Mouse (Mus musculus) forebrain, embryonic 11.5 days (tissue): ENCODE measurements around the gene Gm21981. TPM values are rescaled to one million over a fixed set of nuclear protein-coding genes. Genes with fewer than 3 reads are reported as not detected.
A peak's percentile ranks its signal among the peaks of the same experiment; 100 is the strongest.

Experiments
- ATAC-seq: fragments of 200-750 bp; cut with Nextera tagmentation; replicated peaks from 2 replicates; pipeline ENCODE4 v1.8.0; 2017; ENCODE audit warnings: moderate TSS enrichment; ENCODE audit not compliant: low FRiP score
- DNase-seq: peaks from one replicate; pipeline ENCODE4 v3.0.0-alpha.2; 2017; ENCODE audit warnings: low spot score
- H3K27ac ChIP-seq: fragments of 300-500 bp; sonication (generic); 2 replicates; pipeline ENCODE4 v1.5.1; 2014; ENCODE audit warnings: low read depth, low read length
- H3K27me3 ChIP-seq: fragments of 300-500 bp; sonication (generic); 2 replicates; pipeline ENCODE4 v1.6.1; 2014; ENCODE audit warnings: mild to moderate bottlenecking, low read length, mixed read lengths; ENCODE audit not compliant: control insufficient read depth, insufficient read depth
- H3K36me3 ChIP-seq: fragments of 300-500 bp; sonication (generic); 2 replicates; pipeline ENCODE4 v1.6.1; 2014; ENCODE audit warnings: mild to moderate bottlenecking, low read length, moderate library complexity, mixed read lengths; ENCODE audit not compliant: control insufficient read depth, insufficient read depth
- H3K4me1 ChIP-seq: fragments of 300-500 bp; sonication (generic); replicated peaks from 2 replicates; pipeline ENCODE4 v1.6.1; 2014; ENCODE audit warnings: low read length, mixed read lengths; ENCODE audit not compliant: control insufficient read depth, insufficient read depth
- H3K4me2 ChIP-seq: fragments of 300-500 bp; sonication (generic); 2 replicates; pipeline ENCODE4 v1.6.1; 2014; ENCODE audit warnings: low read depth, mild to moderate bottlenecking, low read length, moderate library complexity, mixed read lengths; ENCODE audit not compliant: severe bottlenecking
- H3K4me3 ChIP-seq: fragments of 300-500 bp; sonication (generic); 2 replicates; pipeline ENCODE4 v1.5.1; 2014; ENCODE audit warnings: low read depth, low read length
- H3K9ac ChIP-seq: fragments of 300-500 bp; sonication (generic); 2 replicates; pipeline ENCODE4 v1.6.1; 2014; ENCODE audit warnings: low read length
- H3K9me3 ChIP-seq: fragments of 300-500 bp; sonication (generic); 2 replicates; pipeline ENCODE4 v1.6.1; 2016; ENCODE audit warnings: low read length, mixed read lengths; ENCODE audit not compliant: control insufficient read depth
- WGBS: fragments of 180-500 bp; shearing (Covaris S2); extraction: QIAGEN DNeasy Blood & Tissue Kit; methylation state at CpG from one replicate; pipeline ENCODE4 v1.1.7; 2014; 5-methylcytosine and 5-hydroxymethylcytosine counted together
- polyA plus RNA-seq: library from polyadenylated mRNA; unstranded; fragments of >200 nt; fragmentation: Nextera tagmentation; extraction: Ambion mirVana; gene quantifications from 2 replicates; pipeline ENCODE4 v1.2.1, GENCODE M21; 2014

The Gm21981 gene
- polyA plus RNA-seq, 1 experiment from 2014 or later, result 1.4 TPM

DNA sequence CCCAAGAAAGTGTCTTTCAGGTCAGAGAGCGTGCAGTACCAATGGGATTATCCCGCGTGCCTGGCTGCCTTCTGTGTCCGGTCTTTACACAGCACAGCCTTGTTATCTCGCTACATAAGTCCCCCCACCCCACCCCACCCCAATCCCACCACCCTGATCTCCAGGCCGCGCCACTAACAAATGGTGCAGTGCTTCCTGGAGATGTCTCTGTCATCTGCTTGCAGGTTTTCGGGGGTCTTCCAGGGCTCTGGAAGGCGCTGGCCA, 6.0 kb downstream of the Gm21981 start, which contains the start of gene Tomm6:
TSS of gene Tomm6 (minus strand) at position 43 of the 264 bp plus-strand sequence.
- Histone ChIP-seq H3K9me3 (no peaks in the 10 kb centered on the region), H3K27me3 (no peaks in the 10 kb centered on the region; the same call in 1 of the 2 replicates), H3K4me3 (peak within 1 kb of the TSS; percentile 66), H3K4me1 (peaks cover 8% of the 10 kb centered on the region; the same call in 1 of the 2 replicates), H3K4me2 (peak within 1 kb of the TSS; percentile 96), H3K27ac (peak within 1 kb of the TSS; percentile 57), H3K9ac (peak within 1 kb of the TSS; percentile 87), H3K36me3 (no peaks in the 10 kb centered on the region; the same call in 1 of the 2 replicates)
- 0% methylated on average over 9 of the region's 9 CpGs for WGBS
- DNase-seq (no peak), ATAC-seq (no peak)

- ATAC-seq, result peak; percentile 90
- H3K4me3 ChIP-seq, result peak overlapping the region; percentile 66
- no peaks in the 10 kb centered on the region for H3K9me3 ChIP-seq
- DNase-seq, result peak; percentile 95
- no peaks in the 10 kb centered on the region; the same call in 1 of the 2 replicates for H3K36me3 ChIP-seq
- WGBS, result under 1% methylated on average over 70 of the region's 70 CpGs
- H3K4me2 ChIP-seq, result peak overlapping the region; percentile 96
- peaks cover 8% of the 10 kb centered on the region; the same call in 1 of the 2 replicates for H3K4me1 ChIP-seq
- H3K27me3 ChIP-seq, result no peaks in the 10 kb centered on the region; the same call in 1 of the 2 replicates
- H3K9ac ChIP-seq, result peak overlapping the region; percentile 87
- H3K27ac ChIP-seq, result peak overlapping the region; percentile 57; the same call in 1 of the 2 replicates
Observed at GRCm38 (mm10) chr17:47687409-47688343, 6.6 kb downstream of the Gm21981 start.

- 88% methylated on average over 4 of the region's 4 CpGs for WGBS
- no peak overlapping the region for H3K27ac ChIP-seq
- no peaks in the 10 kb centered on the region for H3K9me3 ChIP-seq
Observed at GRCm38 (mm10) chr17:47682836-47683235, 11.4 kb downstream of the Gm21981 start.

GRCm38 (mm10) chr17:47678702-47679101, 15.6 kb downstream of the Gm21981 start:
- H3K4me2 ChIP-seq, result no peak overlapping the region
- no peaks in the 10 kb centered on the region for H3K4me1 ChIP-seq
- H3K36me3 ChIP-seq, result peaks cover 10% of the 10 kb centered on the region; the same call in 1 of the 2 replicates
- H3K9ac ChIP-seq, result no peak overlapping the region
- H3K9me3 ChIP-seq, result no peaks in the 10 kb centered on the region
- 87% methylated on average over 5 of the region's 5 CpGs for WGBS
- no peak for ATAC-seq
- no peak for DNase-seq
- no peak overlapping the region for H3K27ac ChIP-seq
- H3K27me3 ChIP-seq, result no peaks in the 10 kb centered on the region
- no peak overlapping the region for H3K4me3 ChIP-seq

More at GRCm38 (mm10) chr17:47682836-47683235, 11.4 kb downstream of the Gm21981 start:
- Histone ChIP-seq H3K4me1 (peaks cover 8% of the 10 kb centered on the region; the same call in 1 of the 2 replicates), H3K4me3 (no peak overlapping the region), H3K4me2 (no peak overlapping the region), H3K36me3 (peaks cover 10% of the 10 kb centered on the region; the same call in 1 of the 2 replicates), H3K9ac (no peak overlapping the region), H3K27me3 (no peaks in the 10 kb centered on the region)
- ATAC-seq (no peak), DNase-seq (no peak)

- no peak overlapping the region for H3K9ac ChIP-seq
- 91% methylated on average over 5 of the region's 5 CpGs for WGBS
- H3K4me2 ChIP-seq, result no peak overlapping the region
- no peaks in the 10 kb centered on the region; the same call in 1 of the 2 replicates for H3K27me3 ChIP-seq
- H3K27ac ChIP-seq, result no peak overlapping the region
- no peaks in the 10 kb centered on the region for H3K4me1 ChIP-seq
- no peaks in the 10 kb centered on the region for H3K9me3 ChIP-seq
- H3K4me3 ChIP-seq, result no peak overlapping the region
- DNase-seq, result no peak
- H3K36me3 ChIP-seq, result peaks cover 10% of the 10 kb centered on the region; the same call in 1 of the 2 replicates
- no peak for ATAC-seq
Observed at GRCm38 (mm10) chr17:47678238-47678637, 16.0 kb downstream of the Gm21981 start.

DNA sequence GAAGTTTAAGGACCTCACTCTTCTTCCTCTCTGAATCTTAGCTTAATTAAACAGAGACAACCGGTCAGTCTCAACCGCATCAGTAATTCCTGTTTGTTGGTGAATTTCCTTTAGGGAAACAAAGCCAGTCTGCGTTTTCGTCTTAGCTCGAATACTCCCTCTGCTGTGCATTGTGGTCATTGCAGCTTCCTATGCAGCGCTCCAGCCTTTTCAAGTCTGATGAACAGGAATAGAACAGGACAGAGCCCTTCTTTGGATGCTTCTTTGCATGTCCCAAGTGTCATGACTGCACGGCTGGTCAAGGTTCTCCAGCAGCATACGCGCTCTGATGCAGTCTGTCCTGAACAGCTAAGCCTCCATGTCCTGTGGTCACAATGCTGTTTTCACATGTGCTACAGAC, 17.7 kb downstream of the Gm21981 start:
- H3K36me3 ChIP-seq, result peaks cover 10% of the 10 kb centered on the region; the same call in 1 of the 2 replicates
- peaks cover 11% of the 10 kb centered on the region for H3K27me3 ChIP-seq
- H3K4me3 ChIP-seq, result no peak overlapping the region
- DNase-seq, result peak; percentile 81
- WGBS, result 22% methylated on average over 9 of the region's 9 CpGs
- H3K9me3 ChIP-seq, result no peaks in the 10 kb centered on the region
- peaks cover 9% of the 10 kb centered on the region for H3K4me1 ChIP-seq
- H3K4me2 ChIP-seq, result no peak overlapping the region
- 0 out of 2 replicates have a peak, but pooled peaks have one; percentile 30 for ATAC-seq
- no peak overlapping the region for H3K9ac ChIP-seq
- no peak overlapping the region for H3K27ac ChIP-seq

DNA sequence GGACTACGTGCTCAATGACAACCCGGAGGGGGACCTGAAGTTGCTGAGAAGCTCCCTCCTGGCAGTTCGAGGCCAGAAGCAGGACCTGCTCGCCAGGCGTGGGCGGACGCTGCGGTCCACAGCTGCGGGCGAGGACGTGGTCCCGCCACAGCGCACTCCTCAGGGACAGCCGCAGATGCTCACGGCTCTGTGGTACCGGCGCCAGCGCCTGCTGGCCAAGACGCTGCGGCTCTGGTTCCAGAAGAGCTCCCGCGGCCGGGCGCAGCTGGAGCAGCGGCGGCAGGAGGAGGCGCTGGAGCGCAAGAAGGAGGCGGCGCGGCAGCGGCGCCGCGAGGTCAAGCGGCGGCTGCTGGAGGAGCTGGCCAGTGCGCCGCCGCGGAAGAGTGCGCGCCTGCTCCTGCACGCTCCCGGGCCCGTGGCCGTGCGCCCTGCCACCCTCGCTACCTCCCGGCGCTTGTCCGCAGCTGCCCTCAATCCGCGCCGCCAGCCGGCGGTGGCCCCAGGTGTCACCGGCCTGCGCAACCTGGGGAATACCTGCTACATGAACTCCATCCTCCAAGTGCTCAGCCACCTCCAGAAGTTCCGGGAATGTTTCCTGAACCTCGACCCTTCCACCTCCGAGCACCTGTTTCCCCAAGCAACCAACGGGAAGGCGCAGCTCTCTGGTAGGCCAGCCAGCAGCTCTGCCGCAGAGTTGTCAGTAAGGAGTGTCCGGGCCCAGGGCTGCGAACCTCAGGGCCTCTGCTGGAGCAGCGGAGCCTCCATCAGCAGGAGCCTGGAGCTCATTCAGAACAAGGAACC, 21.7 kb downstream of the Gm21981 start:
- peak overlapping the region; percentile 63 for H3K4me2 ChIP-seq
- 4% methylated on average over 64 of the region's 68 CpGs for WGBS
- no peaks in the 10 kb centered on the region for H3K9me3 ChIP-seq
- H3K9ac ChIP-seq, result peak overlapping the region; percentile 44
- H3K27me3 ChIP-seq, result peaks cover 16% of the 10 kb centered on the region
- peaks cover 9% of the 10 kb centered on the region for H3K4me1 ChIP-seq
- peak; percentile 56 for ATAC-seq
- peak; percentile 79 for DNase-seq
- no peaks in the 10 kb centered on the region for H3K36me3 ChIP-seq
- H3K27ac ChIP-seq, result no peak overlapping the region
- peak overlapping the region; percentile 28 for H3K4me3 ChIP-seq

DNA sequence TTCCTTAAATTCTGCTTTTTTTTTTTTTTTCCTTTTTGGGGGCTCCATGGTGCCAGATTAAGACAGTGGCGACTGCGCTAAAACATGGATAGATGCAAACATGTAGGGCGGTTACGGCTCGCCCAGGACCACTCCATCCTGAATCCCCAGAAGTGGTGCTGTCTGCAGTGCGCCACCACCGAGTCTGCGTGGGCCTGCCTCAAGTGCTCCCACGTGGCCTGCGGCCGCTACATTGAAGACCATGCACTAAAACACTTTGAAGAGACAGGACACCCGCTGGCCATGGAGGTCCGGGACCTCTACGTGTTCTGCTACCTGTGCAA, 22.3 kb downstream of the Gm21981 start:
- ATAC-seq (0 out of 2 replicates have a peak, but pooled peaks have one; percentile 30), DNase-seq (no peak)
- H3K27ac ChIP-seq, result no peak overlapping the region
- H3K4me2 ChIP-seq, result peak overlapping the region; percentile 63
- H3K9me3 ChIP-seq, result no peaks in the 10 kb centered on the region
- H3K9ac ChIP-seq, result peak overlapping the region; percentile 44
- H3K4me1 ChIP-seq, result peaks cover 9% of the 10 kb centered on the region
- H3K4me3 ChIP-seq, result peak overlapping the region; percentile 28
- WGBS, result 10% methylated on average over 14 of the region's 14 CpGs
- peaks cover 16% of the 10 kb centered on the region for H3K27me3 ChIP-seq
- no peaks in the 10 kb centered on the region for H3K36me3 ChIP-seq
